Mouse (Mus musculus) myocyte (in vitro differentiated cells): ENCODE results near the gene Anp32b. TPM values are rescaled to one million over a fixed set of nuclear protein-coding genes. Genes with fewer than 3 reads are reported as not detected.
A peak's percentile ranks its signal among the peaks of the same experiment; 100 is the strongest.

Experiments
- H3K27me3 ChIP-seq: one replicate; pipeline ENCODE4 v1.6.1; 2011; ENCODE audit not compliant: control insufficient read depth, insufficient read depth, insufficient read length
- H3K36me3 ChIP-seq: one replicate; pipeline ENCODE4 v1.6.1; 2011; ENCODE audit not compliant: control insufficient read depth, insufficient read depth
- H3K4me2 ChIP-seq: one replicate; pipeline ENCODE4 v1.6.1; 2011; ENCODE audit warnings: low read depth, control low read depth
- H3K4me3 ChIP-seq: one replicate; pipeline ENCODE4 v1.5.1; 2011; ENCODE audit warnings: mild to moderate bottlenecking, control low read depth, moderate library complexity
- H3K79me2 ChIP-seq: one replicate; pipeline ENCODE4 v1.6.1; 2011; ENCODE audit not compliant: control insufficient read depth, insufficient read depth
- H3ac ChIP-seq: one replicate; pipeline ENCODE4 v1.6.1; 2011; ENCODE audit not compliant: control insufficient read depth, insufficient read length
- CEBPB ChIP-seq: IDR thresholded peaks from 2 replicates; pipeline ENCODE4 v1.6.1; 2011; ENCODE audit warnings: mild to moderate bottlenecking, moderate library complexity; ENCODE audit not compliant: poor library complexity, insufficient read depth, severe bottlenecking
- E2F4 ChIP-seq: IDR thresholded peaks from one replicate; pipeline ENCODE4 v1.6.1; 2011; ENCODE audit warnings: mild to moderate bottlenecking, control low read depth, moderate library complexity; ENCODE audit not compliant: insufficient read depth
- MAX ChIP-seq: IDR thresholded peaks from one replicate; pipeline ENCODE4 v1.6.1; 2011; ENCODE audit warnings: low read depth, mild to moderate bottlenecking, control low read depth
- MYOD1 ChIP-seq, 3 experiments: IDR thresholded peaks; one replicate each; pipeline ENCODE4 v1.6.1; 2011; ENCODE audit warnings: control low read depth in 2 of 3, low read depth in 2 of 3, mild to moderate bottlenecking in 2 of 3, moderate library complexity in 1 of 3; ENCODE audit not compliant: insufficient read length in 2 of 3, control insufficient read depth in 1 of 3
- MYOG ChIP-seq, 3 experiments: IDR thresholded peaks; one replicate each; pipeline ENCODE4 v1.6.1; 2011; ENCODE audit warnings: control low read depth in 2 of 3, low read depth in 2 of 3, mild to moderate bottlenecking in 2 of 3; ENCODE audit not compliant: insufficient read length in 2 of 3, control insufficient read depth in 1 of 3, insufficient read depth in 1 of 3
- POLR2A ChIP-seq: IDR thresholded peaks from one replicate; pipeline ENCODE4 v1.6.1; 2011; ENCODE audit warnings: low read depth, mild to moderate bottlenecking, control low read depth, moderate library complexity; ENCODE audit not compliant: insufficient read length
- POLR2AphosphoS2 ChIP-seq: IDR thresholded peaks from one replicate; pipeline ENCODE4 v1.6.1; 2011; ENCODE audit warnings: low read depth, control low read depth; ENCODE audit not compliant: insufficient read length
- REST ChIP-seq: IDR thresholded peaks from one replicate; pipeline ENCODE4 v1.6.1; 2011; ENCODE audit warnings: mild to moderate bottlenecking, control low read depth, moderate library complexity; ENCODE audit not compliant: insufficient read depth, insufficient read length
- SRF ChIP-seq: IDR thresholded peaks from one replicate; pipeline ENCODE4 v1.6.1; 2011; ENCODE audit warnings: low read depth; ENCODE audit not compliant: control insufficient read depth, insufficient read length
- TCF12 ChIP-seq: IDR thresholded peaks from one replicate; pipeline ENCODE4 v1.6.1; 2011; ENCODE audit warnings: mild to moderate bottlenecking, control low read depth; ENCODE audit not compliant: poor library complexity, insufficient read depth, severe bottlenecking
- TCF3 ChIP-seq: IDR thresholded peaks from one replicate; pipeline ENCODE4 v1.6.1; 2011; ENCODE audit warnings: low read depth, control low read depth; ENCODE audit not compliant: insufficient read length
- USF1 ChIP-seq: IDR thresholded peaks from one replicate; pipeline ENCODE4 v1.6.1; 2011; ENCODE audit warnings: low read depth, mild to moderate bottlenecking, control low read depth, moderate library complexity
- polyA plus RNA-seq: library from polyadenylated mRNA; unstranded; fragments of >200 nt; fragmentation: generic; extraction: Trizol; gene quantifications from one replicate; pipeline ENCODE4 v1.2.1, GENCODE M21; 2012; ENCODE audit warnings: missing spikeins

Gene Anp32b
- polyA plus RNA-seq, 1 experiment, result 228 TPM

- H3K36me3 ChIP-seq, result peaks cover 7% of the 10 kb centered on the region
- H3K4me3 ChIP-seq, result no peak overlapping the region
- H3K27me3 ChIP-seq, result no peaks in the 10 kb centered on the region
- no peak overlapping the region for H3K4me2 ChIP-seq
- TF ChIP-seq SRF, result no peak
- no peak for TF ChIP-seq POLR2A
- no peak for TF ChIP-seq MAX
- no peak for TF ChIP-seq MYOG (IDR thresholded peaks at IDR 0.05; ENCODE audit: control insufficient read depth in 1 of 3, insufficient read depth in 1 of 3, insufficient read length in 2 of 3, low read depth in 2 of 3)
- TF ChIP-seq REST, result no peak
- no peak for TF ChIP-seq TCF12
- TF ChIP-seq USF1, result no peak
- TF ChIP-seq MYOD1 (IDR thresholded peaks at IDR 0.05; ENCODE audit: control insufficient read depth in 1 of 3, insufficient read length in 2 of 3, low read depth in 2 of 3), result no peak
- peak; percentile 20; the same call in 1 of the 2 replicates for TF ChIP-seq CEBPB
- H3K79me2 ChIP-seq, result peaks cover 99% of the 10 kb centered on the region
- no peak overlapping the region for H3ac ChIP-seq
Measured at GRCm38 (mm10) chr4:46457186-46457585, 6.5 kb downstream of the Anp32b start.

- Histone ChIP-seq H3ac (no peak overlapping the region), H3K4me2 (no peak overlapping the region), H3K27me3 (no peaks in the 10 kb centered on the region), H3K79me2 (peaks cover 100% of the 10 kb centered on the region), H3K4me3 (no peak overlapping the region), H3K36me3 (peaks cover 14% of the 10 kb centered on the region)
- TF ChIP-seq USF1, result no peak
- TF ChIP-seq MYOG (IDR thresholded peaks at IDR 0.05; ENCODE audit: control insufficient read depth in 1 of 3, insufficient read depth in 1 of 3, insufficient read length in 2 of 3, low read depth in 2 of 3), result no peak
- no peak for TF ChIP-seq MYOD1 (IDR thresholded peaks at IDR 0.05; ENCODE audit: control insufficient read depth in 1 of 3, insufficient read length in 2 of 3, low read depth in 2 of 3)
- no peak for TF ChIP-seq REST
- TF ChIP-seq E2F4, result no peak
- no peak for TF ChIP-seq POLR2AphosphoS2
- TF ChIP-seq CEBPB, result no peak
- TF ChIP-seq SRF, result no peak
Measured at GRCm38 (mm10) chr4:46458411-46458810, 7.7 kb downstream of the Anp32b start.

GRCm38 (mm10) chr4:46463130-46463830, 12.6 kb downstream of the Anp32b start:
- TF ChIP-seq TCF12 (no peak), SRF (no peak), TCF3 (no peak), MYOG (IDR thresholded peaks at IDR 0.05; ENCODE audit: control insufficient read depth in 1 of 3, insufficient read depth in 1 of 3, insufficient read length in 2 of 3, low read depth in 2 of 3) (no peak), REST (no peak), CEBPB (no peak), POLR2AphosphoS2 (no peak), MAX (no peak), MYOD1 (IDR thresholded peaks at IDR 0.05; ENCODE audit: control insufficient read depth in 1 of 3, insufficient read length in 2 of 3, low read depth in 2 of 3) (no peak), E2F4 (no peak), POLR2A (no peak), USF1 (no peak)
- Histone ChIP-seq H3K36me3 (peaks cover 54% of the 10 kb centered on the region), H3K27me3 (no peaks in the 10 kb centered on the region), H3K79me2 (peaks cover 93% of the 10 kb centered on the region), H3K4me3 (no peak overlapping the region), H3K4me2 (peak overlapping the region; percentile 48), H3ac (no peak overlapping the region)

- TF ChIP-seq POLR2AphosphoS2 (no peak), TCF3 (no peak), MYOG (IDR thresholded peaks at IDR 0.05; ENCODE audit: control insufficient read depth in 1 of 3, insufficient read depth in 1 of 3, insufficient read length in 2 of 3, low read depth in 2 of 3) (no peak), MYOD1 (IDR thresholded peaks at IDR 0.05; ENCODE audit: control insufficient read depth in 1 of 3, insufficient read length in 2 of 3, low read depth in 2 of 3) (no peak), CEBPB (no peak), SRF (no peak)
- Histone ChIP-seq H3K27me3 (no peaks in the 10 kb centered on the region), H3K4me2 (no peak overlapping the region), H3K4me3 (no peak overlapping the region), H3ac (no peak overlapping the region), H3K79me2 (peaks cover 69% of the 10 kb centered on the region), H3K36me3 (peaks cover 76% of the 10 kb centered on the region)
Measured at GRCm38 (mm10) chr4:46465740-46466139, 15.0 kb downstream of the Anp32b start.

GRCm38 (mm10) chr4:46475101-46475500, 24.4 kb downstream of the Anp32b start:
- TF ChIP-seq TCF12, result no peak
- no peak for TF ChIP-seq TCF3
- TF ChIP-seq SRF, result no peak
- no peak for TF ChIP-seq CEBPB
- no peak for TF ChIP-seq MAX
- peak; percentile 23 for TF ChIP-seq POLR2AphosphoS2
- no peak for TF ChIP-seq MYOG (IDR thresholded peaks at IDR 0.05; ENCODE audit: control insufficient read depth in 1 of 3, insufficient read depth in 1 of 3, insufficient read length in 2 of 3, low read depth in 2 of 3)
- H3K4me3 ChIP-seq, result no peak overlapping the region

More at GRCm38 (mm10) chr4:46475101-46475500, 24.4 kb downstream of the Anp32b start:
- Histone ChIP-seq H3ac (no peak overlapping the region), H3K36me3 (peaks cover 44% of the 10 kb centered on the region), H3K4me2 (no peak overlapping the region), H3K79me2 (no peaks in the 10 kb centered on the region), H3K27me3 (no peaks in the 10 kb centered on the region)
